Mouse (Mus musculus) bone marrow, adult 2 months (tissue): ENCODE measurements around the gene Pacrg.

ENCODE experiments used
- CTCF ChIP-seq: fragments of 200-500 bp; IDR thresholded peaks from 2 replicates; pipeline ENCODE4 v1.5.1; 2011; ENCODE audit warnings: low read length, control low read depth; ENCODE audit not compliant: control insufficient read depth, insufficient read depth
- POLR2A ChIP-seq: fragments of 200-500 bp; IDR thresholded peaks from 2 replicates; pipeline ENCODE4 v1.6.1; 2011; ENCODE audit warnings: low read depth, mild to moderate bottlenecking, control low read depth, low read length, borderline replicate concordance; ENCODE audit not compliant: control insufficient read depth

DNA sequence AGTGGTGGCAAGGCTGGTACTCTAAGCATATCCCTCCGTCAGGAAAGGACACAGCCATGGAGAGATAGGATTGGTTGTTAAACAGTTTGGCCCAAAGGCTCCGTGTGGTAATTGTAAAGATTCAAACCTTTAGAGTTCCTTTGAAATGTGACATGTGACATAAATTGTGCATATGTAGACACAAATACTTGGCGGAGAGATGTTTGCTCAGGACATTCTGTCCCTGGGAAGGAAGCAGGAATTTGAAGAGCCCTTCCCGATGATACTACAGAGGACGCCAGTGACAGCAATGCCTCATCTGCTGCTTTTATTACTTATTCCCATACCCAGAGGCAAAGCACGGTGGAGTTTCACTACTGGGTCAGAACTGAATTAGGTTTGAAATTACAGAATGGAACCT is 374.6 kb downstream of the Pacrg start:
- no peak for TF ChIP-seq CTCF
- TF ChIP-seq POLR2A = no peak
